Mouse (Mus musculus): Measurements from ENCODE around the gene Slc35b1.
"Not testable (repeated sequence)": the region's sequence is repeated elsewhere in the genome, so short reads cannot be mapped to it uniquely, and the experiment has no call there.

Gene Slc35b1

GRCm38 (mm10) chr11:95392708-95393499 is 8.4 kb downstream of the Slc35b1 start:
- no peak for DNase-seq (ENCODE audit: low read depth in 2 of 2, low spot score in 2 of 2)

DNA sequence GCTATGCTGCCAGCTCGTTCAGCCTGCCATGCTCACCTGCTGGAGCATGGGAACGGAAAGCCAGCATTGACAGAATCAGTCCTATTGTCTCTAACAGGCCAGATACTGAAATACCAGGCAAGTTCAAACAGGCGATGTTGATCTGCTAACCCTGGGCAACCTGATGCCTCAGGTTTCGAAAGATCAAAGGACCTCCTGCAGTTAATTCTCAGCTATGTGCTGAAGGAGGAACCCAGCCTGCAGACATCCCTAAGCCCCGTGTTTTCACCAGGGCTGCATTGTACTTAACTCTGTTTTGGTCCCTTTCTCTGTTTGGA is 9.0 kb downstream of the Slc35b1 start:
- no peak for DNase-seq (ENCODE audit: low read depth in 2 of 2, low spot score in 2 of 2)

DNA sequence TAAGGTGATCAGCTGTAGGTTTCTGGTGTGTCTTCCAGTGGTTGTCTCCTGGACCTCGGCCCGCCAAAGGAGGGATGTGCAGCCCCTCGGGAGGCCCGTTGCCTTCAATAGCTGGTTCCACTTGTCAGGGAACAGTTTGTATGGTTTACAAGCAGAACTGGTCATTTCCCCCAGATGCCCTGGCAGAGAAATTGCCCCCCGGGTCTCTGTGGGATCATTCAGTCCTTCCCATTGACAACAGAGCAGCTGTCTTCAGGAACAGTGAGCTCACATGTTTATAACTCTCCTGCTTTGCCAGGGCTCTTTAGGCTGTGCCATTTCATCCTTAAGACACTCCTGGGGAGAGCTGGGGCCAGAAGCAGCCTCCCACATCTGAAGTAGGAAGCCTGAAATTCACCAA is 9.6 kb downstream of the Slc35b1 start:
- DNase-seq (ENCODE audit: low read depth in 2 of 2, low spot score in 2 of 2) = no peak

- no peak for DNase-seq (ENCODE audit: low read depth in 2 of 2, low spot score in 2 of 2)
Measured at GRCm38 (mm10) chr11:95396548-95396947, 12.1 kb downstream of the Slc35b1 start.

DNA sequence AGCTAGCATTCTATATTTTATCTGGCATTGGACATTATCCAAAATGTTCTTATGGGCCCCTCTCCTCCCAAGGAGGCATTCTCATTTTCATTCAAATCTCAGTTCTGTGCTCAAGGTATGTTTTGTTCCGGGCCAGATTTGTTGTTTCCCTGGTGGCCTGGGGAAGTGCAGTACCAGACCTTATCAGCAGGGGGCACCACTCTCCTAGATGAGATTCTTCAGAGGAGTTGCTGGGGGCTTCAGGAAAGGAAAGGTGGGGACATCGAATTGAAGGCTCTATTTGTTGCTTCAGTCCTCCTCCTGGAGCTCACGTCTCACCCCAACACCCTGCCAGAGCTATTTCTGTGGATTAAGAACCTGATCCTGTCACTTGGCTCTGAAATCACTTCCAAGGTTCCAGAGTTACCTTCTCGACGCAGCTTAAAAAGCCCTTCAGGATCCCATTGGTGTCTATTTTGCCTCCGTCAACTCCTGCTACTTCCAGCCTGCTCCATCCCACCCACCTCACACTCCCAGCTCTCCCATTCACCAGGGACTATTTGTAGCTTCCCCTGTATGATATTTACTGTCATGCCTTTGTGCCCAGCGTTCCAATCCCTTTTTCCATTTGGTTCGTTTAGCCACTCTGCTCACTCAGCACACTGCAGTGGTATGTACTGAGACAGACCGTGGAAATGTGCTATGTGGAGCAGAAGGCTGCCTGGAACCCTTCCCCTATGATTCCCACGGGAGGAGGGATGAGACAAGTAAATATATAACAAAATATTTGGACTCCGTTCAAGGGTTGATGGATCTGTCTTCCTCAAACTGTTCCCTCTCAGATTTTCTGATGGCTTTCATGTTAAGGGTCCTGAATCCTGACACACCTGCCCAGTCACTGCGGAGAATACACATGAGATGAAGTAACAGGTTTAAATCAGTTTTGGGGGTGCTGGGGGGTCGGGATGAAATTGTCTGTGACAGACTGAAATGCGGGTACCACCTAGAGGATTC is 13.6 kb downstream of the Slc35b1 start:
- peak; percentile 72 to 84 for DNase-seq (ENCODE audit: low read depth in 2 of 2, low spot score in 2 of 2)

GRCm38 (mm10) chr11:95399520-95400020 is 15.1 kb downstream of the Slc35b1 start:
- no peak for DNase-seq (ENCODE audit: low read depth in 2 of 2, low spot score in 2 of 2)

- DNase-seq (ENCODE audit: low read depth in 2 of 2, low spot score in 2 of 2) = no peak
Measured at GRCm38 (mm10) chr11:95401568-95401967, 17.1 kb downstream of the Slc35b1 start.

DNA sequence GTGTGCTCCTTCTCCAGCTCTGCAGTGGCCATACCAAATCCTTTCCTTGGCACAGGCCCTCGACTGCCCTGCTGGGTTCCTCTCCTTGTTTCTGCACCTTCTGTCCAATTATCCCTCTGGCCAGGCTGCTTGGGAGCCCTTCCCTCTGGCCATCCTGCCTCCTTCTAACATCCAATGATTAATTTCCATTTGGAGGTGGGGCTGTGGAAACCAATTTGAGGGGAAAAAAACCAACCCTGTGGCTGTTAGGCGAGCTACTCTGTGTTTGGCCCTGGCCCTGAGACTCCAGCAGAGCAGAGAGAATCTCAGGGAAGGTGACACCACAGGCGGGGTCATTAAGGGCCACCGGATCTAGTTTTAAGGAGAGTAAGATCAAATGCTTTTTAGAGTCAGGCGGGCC is 17.7 kb downstream of the Slc35b1 start:
- DNase-seq (ENCODE audit: low read depth in 2 of 2, low spot score in 2 of 2) = no peak

DNA sequence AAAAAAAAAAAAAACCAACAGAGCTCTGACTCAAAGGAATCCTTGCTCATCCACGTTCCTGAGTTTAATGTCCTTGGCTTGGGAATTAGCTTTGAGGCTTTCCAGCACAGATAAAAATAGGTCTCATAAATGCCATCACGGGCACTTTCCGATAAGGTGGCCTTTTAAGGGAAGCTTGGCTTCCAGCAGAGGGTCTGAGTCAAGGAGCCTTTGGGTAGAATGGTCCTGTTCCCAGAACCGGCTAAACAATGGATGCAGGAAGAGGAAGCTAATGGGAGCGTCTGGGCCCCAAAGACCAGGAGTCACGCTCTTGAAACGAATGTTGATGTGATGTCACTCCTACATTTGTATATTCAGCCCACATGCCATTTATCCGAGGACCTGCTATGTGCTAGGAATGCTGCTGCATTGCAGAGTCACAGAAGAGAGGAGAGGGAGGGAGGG is 18.2 kb downstream of the Slc35b1 start:
- no peak for DNase-seq (ENCODE audit: low read depth in 2 of 2, low spot score in 2 of 2)

- no peak for DNase-seq (ENCODE audit: low read depth in 2 of 2, low spot score in 2 of 2)
Measured at GRCm38 (mm10) chr11:95403382-95404340, 19.2 kb downstream of the Slc35b1 start.

GRCm38 (mm10) chr11:95405771-95406170 is 21.3 kb downstream of the Slc35b1 start:
- no peak for DNase-seq (ENCODE audit: low read depth in 2 of 2, low spot score in 2 of 2)

GRCm38 (mm10) chr11:95406398-95406797 is 21.9 kb downstream of the Slc35b1 start:
- not testable (repeated sequence) for DNase-seq (ENCODE audit: low read depth in 2 of 2, low spot score in 2 of 2)

DNA sequence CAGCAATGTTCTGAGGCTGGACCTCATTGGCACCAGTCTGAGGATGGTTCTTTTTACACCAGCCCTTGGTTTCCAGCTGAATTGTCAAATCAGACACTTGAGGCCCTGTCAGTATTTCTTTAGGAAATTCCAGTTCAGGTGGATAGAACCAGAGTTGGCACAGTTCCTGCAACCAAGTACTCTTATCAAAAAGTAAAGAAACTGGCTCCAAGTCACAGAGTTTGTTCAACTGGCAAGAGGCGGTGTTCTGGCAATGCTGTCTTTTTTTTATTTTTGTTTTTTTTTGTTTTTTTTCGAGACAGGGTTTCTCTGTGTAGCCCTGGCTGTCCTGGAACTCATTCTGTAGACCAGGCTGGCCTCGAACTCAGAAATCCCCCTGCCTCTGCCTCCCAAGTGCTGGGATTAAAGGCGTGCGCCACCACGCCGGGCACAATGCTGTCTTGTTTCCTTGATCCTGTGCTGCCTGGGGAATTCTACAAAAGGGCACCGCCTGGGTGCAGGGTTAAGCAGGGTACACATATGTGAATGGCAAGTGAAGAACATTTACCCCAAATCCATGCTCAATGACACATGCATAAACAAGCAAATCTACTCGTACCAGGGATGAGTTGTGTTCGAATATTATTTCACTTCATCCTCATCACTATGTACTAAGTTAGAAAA is 25.1 kb downstream of the Slc35b1 start:
- no peak for DNase-seq (ENCODE audit: low read depth in 2 of 2, low spot score in 2 of 2)

- no peak for DNase-seq (ENCODE audit: low read depth in 2 of 2, low spot score in 2 of 2)
Measured at GRCm38 (mm10) chr11:95411453-95412013, 27.0 kb downstream of the Slc35b1 start.

DNA sequence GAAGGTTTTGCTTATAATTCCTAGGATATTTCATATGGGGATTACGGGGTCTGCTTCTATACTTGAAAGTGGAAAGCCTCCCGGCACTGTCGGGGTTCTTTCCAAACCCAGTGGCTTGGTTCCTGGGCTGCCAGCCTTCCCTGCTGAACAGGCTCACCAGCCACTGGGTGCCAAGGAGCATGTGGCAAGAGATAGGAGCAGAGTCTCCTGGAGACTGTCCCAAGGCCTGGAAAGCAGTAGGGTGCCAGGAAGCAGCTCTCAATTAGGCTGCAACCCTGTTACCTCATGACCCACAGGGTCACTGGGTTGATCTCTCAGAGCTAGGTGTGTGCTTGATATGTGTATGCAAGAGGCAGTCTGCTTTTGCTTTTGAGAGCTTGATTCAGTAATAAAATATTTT is 28.1 kb downstream of the Slc35b1 start:
- no peak for DNase-seq (ENCODE audit: low read depth in 2 of 2, low spot score in 2 of 2)

- DNase-seq (ENCODE audit: low read depth in 2 of 2, low spot score in 2 of 2) = peak; percentile 89 to 92
Measured at GRCm38 (mm10) chr11:95413641-95414535, 29.4 kb downstream of the Slc35b1 start, which contains the start of gene Spop. Spop (plus strand) TSS chr11:95414080.

DNA sequence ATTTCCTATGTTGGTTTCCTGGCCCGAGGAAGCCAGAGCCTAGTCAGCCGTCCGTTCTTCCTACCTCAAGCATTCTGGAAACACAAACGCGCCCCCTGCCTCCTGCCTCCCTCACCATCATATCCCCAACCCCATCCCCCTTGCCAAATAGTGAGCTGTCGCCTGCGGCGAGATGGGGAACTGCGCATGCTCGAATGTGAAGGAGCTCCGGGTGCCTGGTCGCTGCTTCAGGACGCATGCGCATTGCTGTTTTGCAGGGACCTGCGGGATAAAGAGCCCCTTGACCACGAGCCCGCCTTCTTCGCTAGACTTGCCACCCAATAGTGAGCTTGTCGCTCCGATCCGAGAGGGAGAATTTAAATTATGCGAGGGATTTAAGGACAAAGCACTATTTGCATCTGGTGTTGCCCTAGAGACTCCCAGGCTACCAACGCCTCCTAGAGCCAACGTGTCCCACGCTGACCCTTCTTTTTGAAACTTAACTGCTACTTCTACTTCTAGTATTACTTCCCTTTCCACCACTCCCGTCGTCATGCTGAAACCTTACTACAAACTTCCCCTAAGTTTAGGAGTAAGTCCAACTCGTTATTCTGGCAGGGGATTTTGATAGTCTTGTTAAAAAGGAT is 30.2 kb downstream of the Slc35b1 start:
- peak; percentile 82 to 85 for DNase-seq (ENCODE audit: low read depth in 2 of 2, low spot score in 2 of 2)

DNA sequence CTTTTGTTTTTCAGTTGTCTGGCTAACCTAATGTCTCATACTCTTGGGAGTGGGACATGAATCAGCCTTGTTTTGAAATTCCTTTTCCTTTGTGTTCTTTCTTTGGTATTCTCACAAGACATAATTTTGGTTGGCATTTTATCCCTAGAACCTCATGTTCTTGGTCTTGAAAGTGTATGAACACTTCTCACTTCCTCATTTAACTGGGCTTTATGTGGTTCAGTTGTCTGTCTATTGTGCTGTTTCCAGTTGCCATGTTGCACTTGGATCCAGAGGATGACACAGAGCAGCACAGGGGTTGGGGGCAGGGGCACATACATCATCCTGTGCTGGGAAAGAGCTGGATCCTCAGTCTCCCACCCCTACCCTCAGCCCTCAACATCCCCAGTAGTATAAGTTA is 31.4 kb downstream of the Slc35b1 start:
- no peak for DNase-seq (ENCODE audit: low read depth in 2 of 2, low spot score in 2 of 2)

Measured in CD8-positive naive resting alpha-beta T cell, adult 2 months (primary cell).